Mouse (Mus musculus) hindbrain, embryonic 15.5 days (tissue): Measurements from ENCODE around the gene 1700016C15Rik. TPM values are rescaled to one million over a fixed set of nuclear protein-coding genes. Genes with fewer than 3 reads are reported as not detected.

Experiments used
- ATAC-seq: fragments of 200-750 bp; cut with Nextera tagmentation; 2 replicates; pipeline ENCODE4 v1.8.0; 2017; ENCODE audit warnings: low read depth, moderate number of reproducible peaks, moderate TSS enrichment; ENCODE audit not compliant: low FRiP score
- H3K27ac ChIP-seq: fragments of 300-500 bp; sonication (generic); replicated peaks from 2 replicates; pipeline ENCODE4 v1.5.1; 2015; ENCODE audit warnings: mild to moderate bottlenecking, inconsistent platforms
- H3K27me3 ChIP-seq: fragments of 300-500 bp; sonication (generic); 2 replicates; pipeline ENCODE4 v1.6.1; 2015; ENCODE audit warnings: control low read depth, inconsistent platforms
- H3K36me3 ChIP-seq: fragments of 300-500 bp; sonication (generic); 2 replicates; pipeline ENCODE4 v1.6.1; 2015; ENCODE audit warnings: control low read depth, inconsistent platforms
- H3K4me1 ChIP-seq: fragments of 300-500 bp; sonication (generic); replicated peaks from 2 replicates; pipeline ENCODE4 v1.6.1; 2015; ENCODE audit warnings: control low read depth, inconsistent platforms
- H3K4me2 ChIP-seq: fragments of 300-500 bp; sonication (generic); 2 replicates; pipeline ENCODE4 v1.6.1; 2015; ENCODE audit warnings: moderate library complexity, mild to moderate bottlenecking, inconsistent platforms
- H3K4me3 ChIP-seq: fragments of 300-500 bp; sonication (generic); 2 replicates; pipeline ENCODE4 v1.5.1; 2015; ENCODE audit warnings: mild to moderate bottlenecking, inconsistent platforms
- H3K9ac ChIP-seq: fragments of 300-500 bp; sonication (generic); 2 replicates; pipeline ENCODE4 v1.6.1; 2015; ENCODE audit warnings: inconsistent platforms
- H3K9me3 ChIP-seq: fragments of 300-500 bp; sonication (generic); 2 replicates; pipeline ENCODE4 v1.6.1; 2016; ENCODE audit warnings: control low read depth, inconsistent platforms
- WGBS: fragments of 180-500 bp; shearing (Covaris S2); methylation state at CpG from one replicate; pipeline ENCODE4 v1.1.7; 2015; 5-methylcytosine and 5-hydroxymethylcytosine counted together
- polyA plus RNA-seq: library from polyadenylated mRNA; unstranded; fragments of >200 nt; fragmentation: Nextera tagmentation; extraction: Ambion mirVana; gene quantifications from 2 replicates; pipeline ENCODE4 v1.2.1, GENCODE M21; 2015

The 1700016C15Rik gene
- polyA plus RNA-seq = 0.21 TPM in 1 of 2 replicates, not detected in the other

GRCm38 (mm10) chr1:177729043-177730024 is at the start of gene 1700016C15Rik:
1700016C15Rik (plus strand) TSS chr1:177729814.
- Histone ChIP-seq H3K4me3 (no peak within 1 kb of the TSS), H3K4me1 (no peaks in the 10 kb centered on the region), H3K9me3 (no peaks in the 10 kb centered on the region), H3K4me2 (no peak within 1 kb of the TSS), H3K27me3 (no peaks in the 10 kb centered on the region), H3K9ac (no peak within 1 kb of the TSS), H3K36me3 (no peaks in the 10 kb centered on the region), H3K27ac (no peak within 1 kb of the TSS)
- no peak for ATAC-seq
- 75% methylated on average over 11 of the region's 11 CpGs for whole genome bisulfite sequencing

- no peak for ATAC-seq
- no peaks in the 10 kb centered on the region for H3K27me3 ChIP-seq
- H3K9me3 ChIP-seq = no peaks in the 10 kb centered on the region
- 89% methylated on average over 11 of the region's 11 CpGs for WGBS
- H3K36me3 ChIP-seq = no peaks in the 10 kb centered on the region
- no peak overlapping the region for H3K9ac ChIP-seq
- H3K4me1 ChIP-seq = no peaks in the 10 kb centered on the region
- no peak overlapping the region for H3K27ac ChIP-seq
- H3K4me3 ChIP-seq = no peak overlapping the region
- no peak overlapping the region for H3K4me2 ChIP-seq
Observed at GRCm38 (mm10) chr1:177681239-177681638, 48.4 kb upstream of the 1700016C15Rik start.

GRCm38 (mm10) chr1:177683931-177684836 is 45.4 kb upstream of the 1700016C15Rik start:
- whole genome bisulfite sequencing = 29% methylated on average over 18 of the region's 18 CpGs
- Histone ChIP-seq H3K9me3 (no peaks in the 10 kb centered on the region), H3K27ac (no peak overlapping the region), H3K4me3 (no peak overlapping the region), H3K4me1 (no peaks in the 10 kb centered on the region), H3K9ac (no peak overlapping the region), H3K4me2 (peak overlapping the region; percentile 32), H3K36me3 (no peaks in the 10 kb centered on the region), H3K27me3 (no peaks in the 10 kb centered on the region)
- ATAC-seq = peak; percentile 80

- no peaks in the 10 kb centered on the region for H3K4me1 ChIP-seq
- H3K4me3 ChIP-seq = no peak overlapping the region
- ATAC-seq = no peak
Observed at GRCm38 (mm10) chr1:177684901-177685300, 44.7 kb upstream of the 1700016C15Rik start.

GRCm38 (mm10) chr1:177686137-177686536 is 43.5 kb upstream of the 1700016C15Rik start:
- H3K4me3 ChIP-seq = no peak overlapping the region
- H3K27ac ChIP-seq = no peak overlapping the region
- H3K4me2 ChIP-seq = no peak overlapping the region
- no peaks in the 10 kb centered on the region for H3K4me1 ChIP-seq
- no peaks in the 10 kb centered on the region for H3K36me3 ChIP-seq
- H3K9me3 ChIP-seq = no peaks in the 10 kb centered on the region
- 75% methylated on average over 3 of the region's 3 CpGs for WGBS
- H3K27me3 ChIP-seq = no peaks in the 10 kb centered on the region
- no peak for ATAC-seq
- no peak overlapping the region for H3K9ac ChIP-seq

More at GRCm38 (mm10) chr1:177684901-177685300, 44.7 kb upstream of the 1700016C15Rik start:
- WGBS = 8% methylated on average over 3 of the region's 3 CpGs
- no peak overlapping the region for H3K27ac ChIP-seq
- H3K27me3 ChIP-seq = no peaks in the 10 kb centered on the region
- no peak overlapping the region for H3K9ac ChIP-seq
- no peaks in the 10 kb centered on the region for H3K36me3 ChIP-seq
- no peak overlapping the region for H3K4me2 ChIP-seq
- no peaks in the 10 kb centered on the region for H3K9me3 ChIP-seq

GRCm38 (mm10) chr1:177686982-177687381 is 42.6 kb upstream of the 1700016C15Rik start:
- Histone ChIP-seq H3K4me1 (no peaks in the 10 kb centered on the region), H3K36me3 (no peaks in the 10 kb centered on the region), H3K4me3 (no peak overlapping the region), H3K27ac (no peak overlapping the region), H3K9ac (no peak overlapping the region), H3K9me3 (no peaks in the 10 kb centered on the region), H3K27me3 (no peaks in the 10 kb centered on the region), H3K4me2 (no peak overlapping the region)
- WGBS = 89% methylated on average over 5 of the region's 5 CpGs
- ATAC-seq = no peak

- Histone ChIP-seq H3K9ac (no peak overlapping the region), H3K4me3 (no peak overlapping the region)
Observed at GRCm38 (mm10) chr1:177692491-177692890, 37.1 kb upstream of the 1700016C15Rik start.

GRCm38 (mm10) chr1:177693486-177694252 is 35.9 kb upstream of the 1700016C15Rik start:
- H3K27me3 ChIP-seq = no peaks in the 10 kb centered on the region
- H3K4me3 ChIP-seq = no peak overlapping the region
- 85% methylated on average over 9 of the region's 9 CpGs for WGBS
- ATAC-seq = no peak
- no peak overlapping the region for H3K9ac ChIP-seq
- H3K4me1 ChIP-seq = no peaks in the 10 kb centered on the region
- no peak overlapping the region for H3K4me2 ChIP-seq
- H3K36me3 ChIP-seq = no peaks in the 10 kb centered on the region
- no peaks in the 10 kb centered on the region for H3K9me3 ChIP-seq
- no peak overlapping the region for H3K27ac ChIP-seq

More at GRCm38 (mm10) chr1:177692491-177692890, 37.1 kb upstream of the 1700016C15Rik start:
- Histone ChIP-seq H3K4me2 (no peak overlapping the region), H3K4me1 (no peaks in the 10 kb centered on the region), H3K27ac (no peak overlapping the region), H3K27me3 (no peaks in the 10 kb centered on the region), H3K36me3 (no peaks in the 10 kb centered on the region), H3K9me3 (no peaks in the 10 kb centered on the region)
- 68% methylated on average over 11 of the region's 11 CpGs for WGBS
- ATAC-seq = no peak

- Histone ChIP-seq H3K4me3 (no peak overlapping the region), H3K36me3 (no peaks in the 10 kb centered on the region), H3K27ac (no peak overlapping the region), H3K9me3 (no peaks in the 10 kb centered on the region), H3K4me1 (peaks cover 6% of the 10 kb centered on the region; the same call in 1 of the 2 replicates), H3K9ac (no peak overlapping the region), H3K27me3 (no peaks in the 10 kb centered on the region; the same call in 1 of the 2 replicates), H3K4me2 (no peak overlapping the region)
- 57% methylated on average over 8 of the region's 8 CpGs for WGBS
- no peak for ATAC-seq
Observed at GRCm38 (mm10) chr1:177700560-177700959, 29.1 kb upstream of the 1700016C15Rik start.

- Histone ChIP-seq H3K27ac (peak overlapping the region; percentile 10; the same call in 1 of the 2 replicates), H3K4me3 (peak overlapping the region; percentile 44), H3K9ac (peak overlapping the region; percentile 57), H3K9me3 (no peaks in the 10 kb centered on the region), H3K27me3 (no peaks in the 10 kb centered on the region; the same call in 1 of the 2 replicates), H3K36me3 (no peaks in the 10 kb centered on the region), H3K4me1 (peaks cover 6% of the 10 kb centered on the region; the same call in 1 of the 2 replicates), H3K4me2 (peak overlapping the region; percentile 90)
- ATAC-seq = peak; percentile 92
- under 1% methylated on average over 15 of the region's 15 CpGs for WGBS
Observed at GRCm38 (mm10) chr1:177702481-177703146, 27.0 kb upstream of the 1700016C15Rik start.
